Mouse (Mus musculus): ENCODE data around the gene Ugt1a9. TPM values are rescaled to one million over a fixed set of nuclear protein-coding genes. Genes with fewer than 3 reads are reported as not detected.

Ugt1a9 gene
- polyA plus RNA-seq, 1 experiment from 2014 or later, result not detected

- ATAC-seq (ENCODE audit: low FRiP score, low read depth), result no peak
- WGBS, result 87% methylated on average over 7 of the region's 7 CpGs
- no peaks in the 10 kb centered on the region for H3K4me1 ChIP-seq
- H3K4me2 ChIP-seq (replicated peaks), result no peak within 1 kb of the TSS
- no peaks in the 10 kb centered on the region for H3K36me3 ChIP-seq
- no peak within 1 kb of the TSS for H3K4me3 ChIP-seq
- H3K9ac ChIP-seq (replicated peaks), result no peak within 1 kb of the TSS
- H3K9me3 ChIP-seq, result 0 out of 2 replicates have a peak, but pooled peaks cover 7% of the 10 kb centered on the region
- H3K27ac ChIP-seq (replicated peaks), result no peak within 1 kb of the TSS
- H3K27me3 ChIP-seq, result 0 out of 2 replicates have a peak, but pooled peaks cover 6% of the 10 kb centered on the region
Observed at GRCm38 (mm10) chr1:88200456-88200855, 129.9 kb downstream of the Ugt1a9 start, which contains the start of gene Ugt1a2. TSS of gene Ugt1a2 (plus strand) at chr1:88200601.

- 5% methylated on average over 62 of the region's 62 CpGs for WGBS
- Histone ChIP-seq H3K4me1 (no peaks in the 10 kb centered on the region), H3K9me3 (0 out of 2 replicates have a peak, but pooled peaks cover 7% of the 10 kb centered on the region), H3K4me2 (replicated peaks) (peak within 1 kb of the TSS; percentile 66), H3K9ac (replicated peaks) (peak within 1 kb of the TSS; percentile 62), H3K4me3 (peak within 1 kb of the TSS; percentile 53), H3K36me3 (no peaks in the 10 kb centered on the region), H3K27ac (replicated peaks) (no peak within 1 kb of the TSS; the same call in 1 of the 2 replicates), H3K27me3 (peaks cover 4% of the 10 kb centered on the region; the same call in 1 of the 2 replicates)
- ATAC-seq (ENCODE audit: low FRiP score, low read depth), result peak; percentile 99
Observed at GRCm38 (mm10) chr1:88205294-88205922, 134.8 kb downstream of the Ugt1a9 start, which contains the start of gene Dnajb3. TSS of gene Dnajb3 (minus strand) at chr1:88205782.

GRCm38 (mm10) chr1:88206843-88207479 lies 136.4 kb downstream of the Ugt1a9 start:
- 77% methylated on average over 2 of the region's 2 CpGs for WGBS
- Histone ChIP-seq H3K27me3 (peaks cover 4% of the 10 kb centered on the region; the same call in 1 of the 2 replicates), H3K36me3 (no peaks in the 10 kb centered on the region), H3K4me3 (no peak overlapping the region), H3K4me2 (replicated peaks) (no peak overlapping the region), H3K9me3 (peaks cover 14% of the 10 kb centered on the region), H3K9ac (replicated peaks) (no peak overlapping the region), H3K4me1 (no peaks in the 10 kb centered on the region), H3K27ac (replicated peaks) (no peak overlapping the region)
- ATAC-seq (ENCODE audit: low FRiP score, low read depth), result no peak

- Histone ChIP-seq H3K4me2 (replicated peaks) (no peak within 1 kb of the TSS), H3K27me3 (peaks cover 4% of the 10 kb centered on the region; the same call in 1 of the 2 replicates), H3K9me3 (peaks cover 51% of the 10 kb centered on the region), H3K4me3 (no peak within 1 kb of the TSS), H3K4me1 (no peaks in the 10 kb centered on the region), H3K36me3 (no peaks in the 10 kb centered on the region), H3K9ac (replicated peaks) (no peak within 1 kb of the TSS), H3K27ac (replicated peaks) (no peak within 1 kb of the TSS)
- 67% methylated on average over 8 of the region's 8 CpGs for WGBS
- ATAC-seq (ENCODE audit: low FRiP score, low read depth), result no peak
Observed at GRCm38 (mm10) chr1:88211812-88212211, 141.2 kb downstream of the Ugt1a9 start, which contains the start of gene Ugt1a1. TSS of gene Ugt1a1 (plus strand) at chr1:88211959.

- Histone ChIP-seq H3K27ac (replicated peaks) (no peak overlapping the region), H3K9ac (replicated peaks) (no peak overlapping the region), H3K4me1 (no peaks in the 10 kb centered on the region), H3K27me3 (no peaks in the 10 kb centered on the region), H3K36me3 (no peaks in the 10 kb centered on the region), H3K4me3 (no peak overlapping the region), H3K9me3 (peaks cover 58% of the 10 kb centered on the region), H3K4me2 (replicated peaks) (no peak overlapping the region)
- 61% methylated on average over 8 of the region's 8 CpGs for WGBS
- no peak for ATAC-seq (ENCODE audit: low FRiP score, low read depth)
Observed at GRCm38 (mm10) chr1:88212341-88213045, 141.9 kb downstream of the Ugt1a9 start.

- 73% methylated on average over 1 of the region's 1 CpGs for WGBS
- Histone ChIP-seq H3K9me3 (peaks cover 60% of the 10 kb centered on the region), H3K27ac (replicated peaks) (no peak overlapping the region), H3K4me3 (no peak overlapping the region), H3K27me3 (no peaks in the 10 kb centered on the region), H3K4me2 (replicated peaks) (no peak overlapping the region), H3K36me3 (no peaks in the 10 kb centered on the region), H3K4me1 (no peaks in the 10 kb centered on the region), H3K9ac (replicated peaks) (no peak overlapping the region)
- no peak for ATAC-seq (ENCODE audit: low FRiP score, low read depth)
Observed at GRCm38 (mm10) chr1:88213061-88213460, 142.5 kb downstream of the Ugt1a9 start.

- Histone ChIP-seq H3K27me3 (no peaks in the 10 kb centered on the region), H3K9ac (replicated peaks) (no peak overlapping the region), H3K36me3 (no peaks in the 10 kb centered on the region), H3K27ac (replicated peaks) (no peak overlapping the region), H3K4me2 (replicated peaks) (no peak overlapping the region), H3K4me1 (no peaks in the 10 kb centered on the region), H3K9me3 (peaks cover 60% of the 10 kb centered on the region), H3K4me3 (no peak overlapping the region)
- WGBS, result 79% methylated on average over 2 of the region's 2 CpGs
- 0 out of 2 replicates have a peak, but pooled peaks have one; percentile 7 for ATAC-seq (ENCODE audit: low FRiP score, low read depth)
Observed at GRCm38 (mm10) chr1:88213766-88214461, 143.3 kb downstream of the Ugt1a9 start.

GRCm38 (mm10) chr1:88214462-88214952 lies 143.9 kb downstream of the Ugt1a9 start:
- Histone ChIP-seq H3K9me3 (peaks cover 60% of the 10 kb centered on the region), H3K4me1 (no peaks in the 10 kb centered on the region), H3K27ac (replicated peaks) (no peak overlapping the region), H3K27me3 (no peaks in the 10 kb centered on the region), H3K4me2 (replicated peaks) (no peak overlapping the region), H3K36me3 (no peaks in the 10 kb centered on the region), H3K9ac (replicated peaks) (no peak overlapping the region), H3K4me3 (no peak overlapping the region)
- 76% methylated on average over 2 of the region's 2 CpGs for WGBS
- 0 out of 2 replicates have a peak, but pooled peaks have one; percentile 10 for ATAC-seq (ENCODE audit: low FRiP score, low read depth)

- Histone ChIP-seq H3K9me3 (peaks cover 60% of the 10 kb centered on the region), H3K4me1 (no peaks in the 10 kb centered on the region), H3K4me2 (replicated peaks) (no peak overlapping the region), H3K36me3 (no peaks in the 10 kb centered on the region), H3K27ac (replicated peaks) (no peak overlapping the region), H3K9ac (replicated peaks) (no peak overlapping the region), H3K4me3 (no peak overlapping the region), H3K27me3 (no peaks in the 10 kb centered on the region)
- no peak for ATAC-seq (ENCODE audit: low FRiP score, low read depth)
- 69% methylated on average over 10 of the region's 10 CpGs for WGBS
Observed at GRCm38 (mm10) chr1:88215466-88216380, 145.1 kb downstream of the Ugt1a9 start.

GRCm38 (mm10) chr1:88216551-88216950 lies 146.0 kb downstream of the Ugt1a9 start:
- Histone ChIP-seq H3K27ac (replicated peaks) (no peak overlapping the region), H3K4me3 (no peak overlapping the region), H3K4me2 (replicated peaks) (no peak overlapping the region), H3K9me3 (peaks cover 57% of the 10 kb centered on the region), H3K36me3 (no peaks in the 10 kb centered on the region), H3K9ac (replicated peaks) (no peak overlapping the region), H3K27me3 (no peaks in the 10 kb centered on the region), H3K4me1 (no peaks in the 10 kb centered on the region)
- WGBS, result 52% methylated on average over 2 of the region's 2 CpGs
- no peak for ATAC-seq (ENCODE audit: low FRiP score, low read depth)

All from midbrain, embryonic 12.5 days (tissue).